Mouse (Mus musculus) forebrain, embryonic 14.5 days (tissue): ENCODE measurements around the gene Zfhx3. TPM values are rescaled to one million over a fixed set of nuclear protein-coding genes. Genes with fewer than 3 reads are reported as not detected.

Experiments used
- ATAC-seq: fragments of 200-750 bp; cut with Nextera tagmentation; 2 replicates; pipeline ENCODE4 v1.8.0; 2017; ENCODE audit warnings: mild to moderate bottlenecking, moderate library complexity
- DNase-seq: peaks from one replicate; pipeline ENCODE4 v3.0.0-alpha.2; 2015; ENCODE audit warnings: low spot score
- H3K27ac ChIP-seq: fragments of 300-500 bp; sonication (generic); 2 replicates; pipeline ENCODE4 v1.5.1; 2014; ENCODE audit warnings: low read depth, mild to moderate bottlenecking, control low read depth, low read length, moderate library complexity
- H3K27me3 ChIP-seq: fragments of 300-500 bp; sonication (generic); replicated peaks from 2 replicates; pipeline ENCODE4 v1.6.1; 2014; ENCODE audit warnings: low read length, control low read depth, mixed read lengths; ENCODE audit not compliant: control insufficient read depth, insufficient read depth
- H3K36me3 ChIP-seq: fragments of 300-500 bp; sonication (generic); 2 replicates; pipeline ENCODE4 v1.6.1; 2014; ENCODE audit warnings: low read length, control low read depth; ENCODE audit not compliant: control insufficient read depth, insufficient read depth
- H3K4me1 ChIP-seq: fragments of 300-500 bp; sonication (generic); 2 replicates; pipeline ENCODE4 v1.6.1; 2014; ENCODE audit warnings: antibody characterized with exemption, low read length, control low read depth; ENCODE audit not compliant: control insufficient read depth, insufficient read depth
- H3K4me2 ChIP-seq: fragments of 300-500 bp; sonication (generic); 2 replicates; pipeline ENCODE4 v1.6.1; 2014; ENCODE audit warnings: mild to moderate bottlenecking, control low read depth, low read length
- H3K4me3 ChIP-seq: fragments of 300-500 bp; sonication (generic); 2 replicates; pipeline ENCODE4 v1.5.1; 2014; ENCODE audit warnings: low read depth, low read length, control low read depth
- H3K9ac ChIP-seq: fragments of 300-500 bp; sonication (generic); 2 replicates; pipeline ENCODE4 v1.6.1; 2014; ENCODE audit warnings: mild to moderate bottlenecking, low read length, control low read depth, moderate library complexity
- H3K9me3 ChIP-seq: fragments of 300-500 bp; sonication (generic); replicated peaks from 2 replicates; pipeline ENCODE4 v1.6.1; 2016; ENCODE audit warnings: low read length, control low read depth, mixed read lengths; ENCODE audit not compliant: control insufficient read depth
- WGBS: fragments of 180-500 bp; shearing (Covaris S2); extraction: QIAGEN DNeasy Blood & Tissue Kit; methylation state at CpG from one replicate; pipeline ENCODE4 v1.1.7; 2014; 5-methylcytosine and 5-hydroxymethylcytosine counted together
- polyA plus RNA-seq: library from polyadenylated mRNA; unstranded; fragments of >200 nt; fragmentation: Nextera tagmentation; extraction: Ambion mirVana; gene quantifications from 2 replicates; pipeline ENCODE4 v1.2.1, GENCODE M21; 2014

The Zfhx3 gene
- polyA plus RNA-seq, 1 experiment from 2014 or later, result 11.7 TPM

- DNase-seq (no peak), ATAC-seq (no peak)
- peaks cover 29% of the 10 kb centered on the region for H3K4me1 ChIP-seq
- H3K27ac ChIP-seq, result no peak overlapping the region
- H3K36me3 ChIP-seq, result no peaks in the 10 kb centered on the region
- no peaks in the 10 kb centered on the region for H3K9me3 ChIP-seq
- H3K4me3 ChIP-seq, result no peak overlapping the region
- H3K4me2 ChIP-seq, result no peak overlapping the region
- H3K27me3 ChIP-seq, result no peaks in the 10 kb centered on the region
- no peak overlapping the region for H3K9ac ChIP-seq
- 85% methylated on average over 4 of the region's 4 CpGs for WGBS
These were observed 884.0 kb downstream of the Zfhx3 start for GRCm38 (mm10) chr8:108826414-108826813.

DNA sequence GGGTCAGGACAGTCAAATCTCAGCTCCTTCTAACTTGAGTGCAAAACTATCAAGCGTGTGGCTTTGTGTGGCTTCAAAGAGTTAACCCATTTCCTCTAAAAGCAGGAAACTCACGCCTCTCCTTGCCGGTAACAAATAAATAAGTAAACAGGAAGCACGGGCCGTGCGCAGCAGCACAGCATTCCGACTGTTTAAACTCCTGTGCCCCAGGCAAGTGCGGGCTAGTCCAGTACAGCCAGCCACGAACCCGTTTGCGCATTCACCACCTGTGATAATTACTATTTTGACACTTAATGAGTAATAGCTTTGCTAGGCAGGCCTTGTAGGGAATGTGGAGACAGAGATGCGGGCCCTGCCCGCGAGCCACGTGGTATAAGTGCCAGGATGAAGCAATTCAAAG is 885.0 kb downstream of the Zfhx3 start:
- H3K9me3 ChIP-seq, result no peaks in the 10 kb centered on the region
- H3K9ac ChIP-seq, result no peak overlapping the region
- WGBS, result 75% methylated on average over 15 of the region's 15 CpGs
- H3K4me2 ChIP-seq, result no peak overlapping the region
- H3K4me1 ChIP-seq, result peaks cover 29% of the 10 kb centered on the region
- H3K27ac ChIP-seq, result no peak overlapping the region
- H3K4me3 ChIP-seq, result no peak overlapping the region
- no peaks in the 10 kb centered on the region for H3K36me3 ChIP-seq
- DNase-seq (no peak), ATAC-seq (no peak)
- H3K27me3 ChIP-seq, result no peaks in the 10 kb centered on the region

- ATAC-seq, result peak; percentile 83
- H3K4me1 ChIP-seq, result peaks cover 22% of the 10 kb centered on the region
- H3K9me3 ChIP-seq, result no peaks in the 10 kb centered on the region
- no peak overlapping the region for H3K4me3 ChIP-seq
- H3K27me3 ChIP-seq, result peaks cover 4% of the 10 kb centered on the region; the same call in 1 of the 2 replicates
- H3K36me3 ChIP-seq, result no peaks in the 10 kb centered on the region
- H3K27ac ChIP-seq, result peak overlapping the region; percentile 44
- H3K4me2 ChIP-seq, result peak overlapping the region; percentile 19
- no peak overlapping the region for H3K9ac ChIP-seq
- peak; percentile 79 for DNase-seq
- WGBS, result 8% methylated on average over 12 of the region's 12 CpGs
These were observed 886.9 kb downstream of the Zfhx3 start for GRCm38 (mm10) chr8:108829305-108829717.

- no peaks in the 10 kb centered on the region for H3K36me3 ChIP-seq
- H3K27ac ChIP-seq, result no peak overlapping the region
- WGBS, result 94% methylated on average over 11 of the region's 11 CpGs
- no peak overlapping the region for H3K4me2 ChIP-seq
- ATAC-seq (no peak), DNase-seq (no peak)
- peaks cover 13% of the 10 kb centered on the region for H3K4me1 ChIP-seq
- no peaks in the 10 kb centered on the region for H3K9me3 ChIP-seq
- H3K9ac ChIP-seq, result no peak overlapping the region
- peaks cover 19% of the 10 kb centered on the region; the same call in 1 of the 2 replicates for H3K27me3 ChIP-seq
- no peak overlapping the region for H3K4me3 ChIP-seq
These were observed 892.7 kb downstream of the Zfhx3 start for GRCm38 (mm10) chr8:108835143-108835542.

- H3K27me3 ChIP-seq, result peaks cover 19% of the 10 kb centered on the region; the same call in 1 of the 2 replicates
- no peak overlapping the region for H3K9ac ChIP-seq
- DNase-seq (peak; percentile 58), ATAC-seq (peak; percentile 34; the same call in 1 of the 2 replicates)
- no peak overlapping the region for H3K4me3 ChIP-seq
- H3K36me3 ChIP-seq, result no peaks in the 10 kb centered on the region
- 8% methylated on average over 10 of the region's 10 CpGs for WGBS
- no peaks in the 10 kb centered on the region for H3K9me3 ChIP-seq
- H3K4me2 ChIP-seq, result no peak overlapping the region
- H3K4me1 ChIP-seq, result peaks cover 13% of the 10 kb centered on the region
- no peak overlapping the region for H3K27ac ChIP-seq
These were observed 895.3 kb downstream of the Zfhx3 start for GRCm38 (mm10) chr8:108837788-108838187.

DNA sequence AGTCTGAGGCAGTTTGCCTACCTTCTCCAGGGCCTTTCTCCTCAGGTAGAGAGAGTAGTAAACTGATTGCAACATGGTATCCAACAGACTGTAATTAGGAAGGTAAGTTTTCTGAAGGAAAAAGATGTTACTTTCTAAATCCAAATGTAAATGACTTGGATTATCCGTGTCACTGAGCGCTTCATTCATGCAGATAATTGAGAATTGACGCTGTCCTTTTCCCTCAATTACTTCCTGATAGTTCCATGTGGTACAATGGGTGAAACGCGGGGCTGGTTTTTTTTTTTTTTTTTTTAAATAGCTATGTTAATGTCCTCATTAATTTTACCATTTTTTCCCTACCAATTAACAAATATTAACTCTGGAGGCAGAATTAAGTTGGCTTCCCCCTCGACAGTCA is 896.3 kb downstream of the Zfhx3 start:
- H3K4me3 ChIP-seq, result no peak overlapping the region
- ATAC-seq (no peak), DNase-seq (no peak)
- no peaks in the 10 kb centered on the region for H3K36me3 ChIP-seq
- WGBS, result 16% methylated on average over 6 of the region's 6 CpGs
- no peak overlapping the region for H3K27ac ChIP-seq
- no peaks in the 10 kb centered on the region for H3K9me3 ChIP-seq
- peaks cover 19% of the 10 kb centered on the region; the same call in 1 of the 2 replicates for H3K27me3 ChIP-seq
- H3K4me1 ChIP-seq, result peaks cover 13% of the 10 kb centered on the region
- H3K4me2 ChIP-seq, result no peak overlapping the region
- no peak overlapping the region for H3K9ac ChIP-seq

DNA sequence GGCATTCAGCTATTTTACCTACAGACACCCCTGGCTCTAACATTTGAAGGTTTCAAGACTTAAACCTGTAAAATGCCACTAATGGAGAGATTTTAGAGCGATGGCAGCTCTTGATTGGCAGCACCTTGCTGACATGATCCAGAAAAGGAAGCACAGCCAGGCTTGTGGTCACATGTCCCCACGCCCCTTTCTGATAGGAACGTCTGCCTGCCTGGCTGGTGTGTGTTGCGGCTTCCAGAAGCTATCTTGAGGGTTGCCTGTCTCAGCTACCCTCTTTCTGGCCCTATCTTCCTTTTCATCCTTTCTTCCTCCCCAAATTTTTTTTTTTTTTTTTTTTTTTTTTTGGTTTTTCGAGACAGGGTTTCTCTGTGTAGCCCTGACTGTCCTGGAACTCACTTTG is 899.9 kb downstream of the Zfhx3 start:
- Histone ChIP-seq H3K27me3 (0 out of 2 replicates have a peak, but pooled peaks cover 3% of the 10 kb centered on the region), H3K36me3 (no peaks in the 10 kb centered on the region), H3K9me3 (no peaks in the 10 kb centered on the region), H3K9ac (no peak overlapping the region), H3K4me1 (peaks cover 16% of the 10 kb centered on the region), H3K27ac (no peak overlapping the region), H3K4me3 (no peak overlapping the region), H3K4me2 (no peak overlapping the region)
- WGBS, result 92% methylated on average over 4 of the region's 5 CpGs
- no peak for ATAC-seq
- no peak for DNase-seq

- no peak overlapping the region for H3K4me2 ChIP-seq
- H3K27ac ChIP-seq, result no peak overlapping the region
- no peak overlapping the region for H3K4me3 ChIP-seq
- H3K9ac ChIP-seq, result no peak overlapping the region
- DNase-seq (no peak), ATAC-seq (no peak)
- no peaks in the 10 kb centered on the region for H3K36me3 ChIP-seq
- WGBS, result 20% methylated on average over 6 of the region's 6 CpGs
- peaks cover 3% of the 10 kb centered on the region; the same call in 1 of the 2 replicates for H3K4me1 ChIP-seq
- H3K9me3 ChIP-seq, result no peaks in the 10 kb centered on the region
- H3K27me3 ChIP-seq, result no peaks in the 10 kb centered on the region
These were observed 903.7 kb downstream of the Zfhx3 start for GRCm38 (mm10) chr8:108846174-108846573.

DNA sequence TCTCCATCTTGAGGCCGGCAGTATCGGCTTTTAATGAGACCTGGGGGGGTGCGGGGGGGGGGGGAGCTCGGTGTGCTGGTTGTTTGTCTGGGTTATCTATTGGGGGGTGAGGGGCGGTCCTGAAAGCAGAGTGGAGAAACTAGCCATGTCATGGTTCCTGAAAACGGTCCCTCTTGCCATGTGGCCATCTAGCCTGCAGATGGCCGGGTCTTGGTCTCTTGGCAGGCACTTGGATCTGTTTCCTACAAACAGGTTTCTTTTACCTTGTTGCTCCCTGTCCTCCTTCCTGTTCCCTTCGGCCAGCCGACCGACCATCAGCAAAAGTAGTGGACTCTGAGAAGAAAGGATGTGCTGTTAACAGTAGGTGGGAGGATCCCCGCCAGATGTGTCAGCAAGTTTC is 904.4 kb downstream of the Zfhx3 start:
- peaks cover 3% of the 10 kb centered on the region; the same call in 1 of the 2 replicates for H3K4me1 ChIP-seq
- no peak overlapping the region for H3K4me3 ChIP-seq
- H3K36me3 ChIP-seq, result no peaks in the 10 kb centered on the region
- no peaks in the 10 kb centered on the region for H3K9me3 ChIP-seq
- no peak overlapping the region for H3K9ac ChIP-seq
- H3K27me3 ChIP-seq, result no peaks in the 10 kb centered on the region
- no peak overlapping the region for H3K27ac ChIP-seq
- no peak for DNase-seq
- no peak for ATAC-seq
- WGBS, result 62% methylated on average over 11 of the region's 11 CpGs
- no peak overlapping the region for H3K4me2 ChIP-seq
